Mouse (Mus musculus): ENCODE results near the gene Arntl. TPM values are rescaled to one million over a fixed set of nuclear protein-coding genes. Genes with fewer than 3 reads are reported as not detected.

Gene Arntl
- polyA plus RNA-seq (2014; fragmentation: Illumina TruSeq; extraction: RNeasy Lipid Tissue Mini Kit (QIAGEN cat#74804); ENCODE audit: low read depth, low replicate concordance), result 24.9 TPM

DNA sequence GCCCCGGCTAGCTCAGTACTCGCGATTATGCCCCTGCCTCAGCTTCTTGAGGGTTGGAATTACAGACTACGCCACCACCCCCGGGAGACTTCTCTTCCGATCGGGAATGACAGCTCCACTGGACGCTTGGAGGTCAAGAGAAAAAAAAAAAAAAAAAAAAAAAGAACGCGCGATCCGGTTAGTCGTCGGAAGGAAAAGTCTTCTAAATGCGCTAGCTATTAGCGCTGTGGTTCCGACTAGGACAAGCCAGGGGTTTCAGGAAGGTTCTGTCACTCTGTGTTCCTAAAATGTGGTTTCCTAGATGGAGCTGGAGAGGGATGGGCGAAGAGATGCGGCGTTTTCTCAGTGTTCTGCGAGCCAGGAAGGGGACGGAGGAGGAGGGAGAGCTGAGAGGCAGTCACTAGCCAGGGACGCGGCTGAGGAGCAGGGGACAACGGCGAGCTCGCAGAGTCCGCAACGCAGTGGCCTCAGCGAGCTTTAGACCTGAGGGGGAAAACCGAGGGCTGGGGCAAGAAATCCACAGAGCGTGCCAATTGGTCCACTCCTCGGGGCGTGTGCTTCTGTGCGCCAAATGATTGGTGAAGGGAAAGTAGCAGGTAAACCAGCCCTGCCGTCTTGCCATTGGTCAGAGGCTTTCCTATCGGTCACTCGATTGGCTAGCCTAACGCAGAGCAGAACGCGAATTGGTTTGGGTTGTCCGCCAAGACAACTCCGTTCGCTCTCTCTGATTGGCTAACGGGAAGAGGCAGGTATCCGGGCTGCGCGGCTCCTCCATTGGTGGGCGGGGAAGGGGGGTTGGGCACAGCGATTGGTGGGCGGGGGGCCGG is at the start of gene Arntl:
TSS of gene Arntl (plus strand) at position 822 of the 827 bp plus-strand sequence.

Other genes starting within 250 kb of the Arntl start
- 4.2 TPM for gene Btbd10, start 161.9 kb downstream of the Arntl start, polyA plus RNA-seq (2014; fragmentation: Illumina TruSeq; extraction: RNeasy Lipid Tissue Mini Kit (QIAGEN cat#74804); ENCODE audit: low read depth, low replicate concordance)
- not detected for gene Pth, start 181.1 kb downstream of the Arntl start, polyA plus RNA-seq (2014; fragmentation: Illumina TruSeq; extraction: RNeasy Lipid Tissue Mini Kit (QIAGEN cat#74804); ENCODE audit: low read depth, low replicate concordance)

Data from liver, adult 10 weeks (tissue).